Mouse (Mus musculus): ENCODE measurements at regions not wholly inside any gene's neighbourhood (a gene's known extent, or its start where the extent isn't known, plus 50 kb on each side); places are given as distances from the start of the nearest gene placed in this dataset.

GRCm38 (mm10) chr7:65802306-65802705, 59.2 kb upstream of the Pcsk6 start:
- no peak for ATAC-seq (ENCODE audit: insufficient number of reproducible peaks, low FRiP score, low TSS enrichment, low read depth)
- 79% methylated on average over 5 of the region's 5 CpGs for WGBS
- Histone ChIP-seq H3K9ac (no peak overlapping the region), H3K4me2 (no peak overlapping the region), H3K9me3 (no peaks in the 10 kb centered on the region), H3K4me3 (no peak overlapping the region), H3K4me1 (peaks cover 9% of the 10 kb centered on the region; the same call in 1 of the 2 replicates), H3K36me3 (no peaks in the 10 kb centered on the region), H3K27me3 (no peaks in the 10 kb centered on the region), H3K27ac (no peak overlapping the region)

- H3K4me2 ChIP-seq: no peak overlapping the region
- peaks cover 9% of the 10 kb centered on the region; the same call in 1 of the 2 replicates for H3K4me1 ChIP-seq
- ATAC-seq (ENCODE audit: insufficient number of reproducible peaks, low FRiP score, low TSS enrichment, low read depth): no peak
- H3K4me3 ChIP-seq: no peak overlapping the region
- no peak overlapping the region for H3K27ac ChIP-seq
- no peaks in the 10 kb centered on the region for H3K27me3 ChIP-seq
- H3K36me3 ChIP-seq: no peaks in the 10 kb centered on the region
- H3K9me3 ChIP-seq: no peaks in the 10 kb centered on the region
- 74% methylated on average over 8 of the region's 8 CpGs for WGBS
- no peak overlapping the region for H3K9ac ChIP-seq
Measured at GRCm38 (mm10) chr7:65802806-65803205, 58.7 kb upstream of the Pcsk6 start.

GRCm38 (mm10) chr7:65803422-65804303, 57.9 kb upstream of the Pcsk6 start:
- Histone ChIP-seq H3K4me3 (no peak overlapping the region), H3K27me3 (no peaks in the 10 kb centered on the region), H3K4me2 (no peak overlapping the region), H3K9me3 (no peaks in the 10 kb centered on the region), H3K36me3 (no peaks in the 10 kb centered on the region), H3K9ac (no peak overlapping the region), H3K27ac (peak overlapping the region; percentile 5; the same call in 1 of the 2 replicates), H3K4me1 (peaks cover 9% of the 10 kb centered on the region; the same call in 1 of the 2 replicates)
- ATAC-seq (ENCODE audit: insufficient number of reproducible peaks, low FRiP score, low TSS enrichment, low read depth): peak; percentile 61; the same call in 1 of the 2 replicates
- WGBS: 46% methylated on average over 11 of the region's 11 CpGs
